Mouse (Mus musculus) midbrain, embryonic 15.5 days (tissue): Measurements from ENCODE around the gene Cdk12. TPM values are rescaled to one million over a fixed set of nuclear protein-coding genes. Genes with fewer than 3 reads are reported as not detected.

Experiments
- microRNA-seq: library from miRNA; unstranded; fragments of <30 nt; microRNA quantifications from one replicate; pipeline ENCODE4, GENCODE M21; 2016
- polyA plus RNA-seq: library from polyadenylated mRNA; unstranded; fragments of >200 nt; fragmentation: Nextera tagmentation; extraction: Ambion mirVana; gene quantifications from 2 replicates; pipeline ENCODE4 v1.2.1, GENCODE M21; 2015

The Cdk12 gene
- polyA plus RNA-seq, 1 experiment from 2014 or later, result 9.7 TPM

Small RNA genes lying within 50 kb of the gene (microRNA-seq; reads per million reads assigned to microRNA genes)
- not detected for gene Gm27399
- gene Mir5119, result not detected

Other genes starting within 250 kb of the Cdk12 start
- gene Plxdc1, start 216.6 kb upstream of the Cdk12 start, polyA plus RNA-seq, result 1.7 and 1.8 TPM in 2 replicates
- 9.5 and 10.8 TPM in 2 replicates for gene Arl5c, start 206.9 kb upstream of the Cdk12 start, polyA plus RNA-seq
- gene Cacnb1, start 180.0 kb upstream of the Cdk12 start, polyA plus RNA-seq, result 72.0 and 75.2 TPM in 2 replicates
- gene Rpl19, start 176.3 kb upstream of the Cdk12 start, polyA plus RNA-seq, result 622 and 634 TPM in 2 replicates
- gene Stac2, start 149.6 kb upstream of the Cdk12 start, polyA plus RNA-seq, result 2.6 and 3.9 TPM in 2 replicates
- gene Fbxl20, start 52.7 kb upstream of the Cdk12 start, polyA plus RNA-seq, result 32.8 and 33.2 TPM in 2 replicates
- gene Med1, start 9.8 kb upstream of the Cdk12 start, polyA plus RNA-seq, result 57.4 and 57.8 TPM in 2 replicates
- 6.5 and 9.0 TPM in 2 replicates for gene Neurod2, start 126.6 kb downstream of the Cdk12 start, polyA plus RNA-seq
- 2.0 and 4.0 TPM in 2 replicates for gene Ppp1r1b, start 145.3 kb downstream of the Cdk12 start, polyA plus RNA-seq
- gene Stard3, start 155.3 kb downstream of the Cdk12 start, polyA plus RNA-seq, result 38.2 and 44.6 TPM in 2 replicates
- gene Tcap, start 180.8 kb downstream of the Cdk12 start, polyA plus RNA-seq, result 0.43 TPM in 1 of 2 replicates, not detected in the other
- gene Pnmt, start 183.4 kb downstream of the Cdk12 start, polyA plus RNA-seq, result 1.2 and 1.3 TPM in 2 replicates
- gene Pgap3, start 197.4 kb downstream of the Cdk12 start, polyA plus RNA-seq, result 9.6 and 9.9 TPM in 2 replicates
- gene Erbb2, start 209.4 kb downstream of the Cdk12 start, polyA plus RNA-seq, result 6.8 and 7.7 TPM in 2 replicates
- gene Mien1, start 235.9 kb downstream of the Cdk12 start, polyA plus RNA-seq, result 233 and 238 TPM in 2 replicates
- gene Grb7, start 243.3 kb downstream of the Cdk12 start, polyA plus RNA-seq, result 0.80 and 1.1 TPM in 2 replicates